Mouse (Mus musculus): ENCODE data around the gene Mtss1l. TPM values are rescaled to one million over a fixed set of nuclear protein-coding genes. Genes with fewer than 3 reads are reported as not detected.

The Mtss1l gene
- polyA plus RNA-seq, 1 experiment from 2014 or later, result 14.2 TPM

DNA sequence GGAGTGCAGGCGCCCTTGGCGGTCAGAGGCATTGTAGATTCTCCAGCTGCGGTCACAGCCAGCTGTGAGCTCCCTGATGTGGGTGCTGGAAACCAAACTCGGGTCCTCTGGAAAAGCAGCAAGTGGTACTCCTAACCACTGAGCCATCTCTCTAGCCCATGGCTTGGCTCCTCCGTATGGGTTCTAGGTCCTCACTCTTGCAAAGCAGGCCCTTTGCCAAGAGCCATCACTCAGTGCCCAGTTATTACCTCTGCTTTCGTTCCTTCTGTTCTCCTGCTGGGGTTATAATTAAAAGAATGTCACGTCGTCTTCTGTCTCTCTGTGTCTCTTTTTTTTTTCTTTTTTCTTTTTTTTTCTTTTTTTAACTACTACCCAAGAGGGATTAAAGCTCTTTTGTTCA is 11.8 kb downstream of the Mtss1l start:
- no peaks in the 10 kb centered on the region for H3K9me3 ChIP-seq (ENCODE audit: control insufficient read depth, low read depth, low read length)
- H3K4me1 ChIP-seq (ENCODE audit: control insufficient read depth, insufficient read depth, low read length), result no peaks in the 10 kb centered on the region
- no peak for ATAC-seq (ENCODE audit: insufficient number of reproducible peaks, insufficient read depth, low FRiP score, low read depth)
- H3K9ac ChIP-seq (replicated peaks; ENCODE audit: low read depth, low read length), result no peak overlapping the region
- no peaks in the 10 kb centered on the region for H3K27me3 ChIP-seq (ENCODE audit: control insufficient read depth, insufficient read depth, low read length)
- no peak overlapping the region for H3K4me3 ChIP-seq (ENCODE audit: low read depth, low read length)
- WGBS, result 93% methylated on average over 8 of the region's 8 CpGs
- no peak overlapping the region for H3K27ac ChIP-seq (ENCODE audit: low read length)
- no peak overlapping the region for H3K4me2 ChIP-seq (replicated peaks; ENCODE audit: low read depth, low read length)
- peaks cover 84% of the 10 kb centered on the region for H3K36me3 ChIP-seq (ENCODE audit: control insufficient read depth, insufficient read depth, low read length)

DNA sequence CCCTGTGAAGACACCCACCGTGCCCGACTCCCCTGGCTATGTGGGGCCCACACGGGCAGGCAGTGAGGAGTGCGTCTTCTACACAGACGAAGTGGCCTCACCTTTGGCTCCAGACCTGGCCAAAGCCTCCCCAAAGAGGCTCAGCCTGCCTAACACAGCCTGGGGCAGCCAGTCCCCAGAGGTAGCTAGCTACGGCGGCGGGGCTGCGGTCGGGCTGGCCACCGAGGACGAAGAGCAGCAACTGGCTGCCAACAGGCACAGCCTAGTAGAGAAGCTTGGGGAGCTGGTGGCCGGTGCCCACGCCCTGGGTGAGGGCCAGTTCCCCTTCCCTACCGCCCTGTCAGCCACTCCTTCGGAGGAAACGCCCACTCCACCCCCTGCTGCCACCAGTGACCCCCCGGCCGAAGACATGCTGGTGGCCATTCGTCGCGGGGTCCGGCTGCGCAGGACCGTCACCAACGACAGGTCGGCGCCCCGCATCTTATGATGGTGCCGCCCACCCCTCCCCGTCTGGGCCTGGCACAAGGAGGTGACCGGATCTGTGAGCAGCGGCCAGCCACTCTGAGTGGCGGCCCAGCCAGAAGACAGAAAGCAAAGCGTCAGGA is 17.4 kb downstream of the Mtss1l start:
- H3K4me2 ChIP-seq (replicated peaks; ENCODE audit: low read depth, low read length), result no peak overlapping the region
- H3K4me3 ChIP-seq (ENCODE audit: low read depth, low read length), result no peak overlapping the region
- H3K36me3 ChIP-seq (ENCODE audit: control insufficient read depth, insufficient read depth, low read length), result peaks cover 55% of the 10 kb centered on the region
- H3K27ac ChIP-seq (ENCODE audit: low read length), result no peak overlapping the region
- 89% methylated on average over 35 of the region's 35 CpGs for WGBS
- no peaks in the 10 kb centered on the region for H3K4me1 ChIP-seq (ENCODE audit: control insufficient read depth, insufficient read depth, low read length)
- no peaks in the 10 kb centered on the region for H3K27me3 ChIP-seq (ENCODE audit: control insufficient read depth, insufficient read depth, low read length)
- no peaks in the 10 kb centered on the region for H3K9me3 ChIP-seq (ENCODE audit: control insufficient read depth, low read depth, low read length)
- H3K9ac ChIP-seq (replicated peaks; ENCODE audit: low read depth, low read length), result no peak overlapping the region
- ATAC-seq (ENCODE audit: insufficient number of reproducible peaks, insufficient read depth, low FRiP score, low read depth), result no peak

GRCm38 (mm10) chr8:110740629-110741175 is 19.4 kb downstream of the Mtss1l start:
- H3K9me3 ChIP-seq (ENCODE audit: control insufficient read depth, low read depth, low read length), result no peaks in the 10 kb centered on the region
- no peaks in the 10 kb centered on the region for H3K27me3 ChIP-seq (ENCODE audit: control insufficient read depth, insufficient read depth, low read length)
- peaks cover 39% of the 10 kb centered on the region for H3K36me3 ChIP-seq (ENCODE audit: control insufficient read depth, insufficient read depth, low read length)
- H3K4me2 ChIP-seq (replicated peaks; ENCODE audit: low read depth, low read length), result no peak overlapping the region
- ATAC-seq (ENCODE audit: insufficient number of reproducible peaks, insufficient read depth, low FRiP score, low read depth), result no peak
- H3K27ac ChIP-seq (ENCODE audit: low read length), result no peak overlapping the region
- no peak overlapping the region for H3K4me3 ChIP-seq (ENCODE audit: low read depth, low read length)
- H3K4me1 ChIP-seq (ENCODE audit: control insufficient read depth, insufficient read depth, low read length), result no peaks in the 10 kb centered on the region
- 91% methylated on average over 5 of the region's 5 CpGs for WGBS
- H3K9ac ChIP-seq (replicated peaks; ENCODE audit: low read depth, low read length), result no peak overlapping the region

- Histone ChIP-seq H3K4me1 (ENCODE audit: control insufficient read depth, insufficient read depth, low read length) (no peaks in the 10 kb centered on the region), H3K36me3 (ENCODE audit: control insufficient read depth, insufficient read depth, low read length) (peaks cover 30% of the 10 kb centered on the region), H3K9me3 (ENCODE audit: control insufficient read depth, low read depth, low read length) (no peaks in the 10 kb centered on the region), H3K27ac (ENCODE audit: low read length) (no peak overlapping the region), H3K4me3 (ENCODE audit: low read depth, low read length) (no peak overlapping the region), H3K27me3 (ENCODE audit: control insufficient read depth, insufficient read depth, low read length) (no peaks in the 10 kb centered on the region), H3K9ac (replicated peaks; ENCODE audit: low read depth, low read length) (no peak overlapping the region), H3K4me2 (replicated peaks; ENCODE audit: low read depth, low read length) (no peak overlapping the region)
- WGBS, result 82% methylated on average over 15 of the region's 15 CpGs
- no peak for ATAC-seq (ENCODE audit: insufficient number of reproducible peaks, insufficient read depth, low FRiP score, low read depth)
Measured at GRCm38 (mm10) chr8:110741816-110742451, 20.7 kb downstream of the Mtss1l start.

- Histone ChIP-seq H3K4me2 (replicated peaks; ENCODE audit: low read depth, low read length) (no peak overlapping the region), H3K9me3 (ENCODE audit: control insufficient read depth, low read depth, low read length) (no peaks in the 10 kb centered on the region), H3K27me3 (ENCODE audit: control insufficient read depth, insufficient read depth, low read length) (no peaks in the 10 kb centered on the region), H3K27ac (ENCODE audit: low read length) (no peak overlapping the region), H3K9ac (replicated peaks; ENCODE audit: low read depth, low read length) (no peak overlapping the region), H3K4me1 (ENCODE audit: control insufficient read depth, insufficient read depth, low read length) (no peaks in the 10 kb centered on the region), H3K36me3 (ENCODE audit: control insufficient read depth, insufficient read depth, low read length) (peaks cover 25% of the 10 kb centered on the region), H3K4me3 (ENCODE audit: low read depth, low read length) (no peak overlapping the region)
- no peak for ATAC-seq (ENCODE audit: insufficient number of reproducible peaks, insufficient read depth, low FRiP score, low read depth)
- WGBS, result 86% methylated on average over 5 of the region's 5 CpGs
Measured at GRCm38 (mm10) chr8:110742452-110742818, 21.2 kb downstream of the Mtss1l start.

DNA sequence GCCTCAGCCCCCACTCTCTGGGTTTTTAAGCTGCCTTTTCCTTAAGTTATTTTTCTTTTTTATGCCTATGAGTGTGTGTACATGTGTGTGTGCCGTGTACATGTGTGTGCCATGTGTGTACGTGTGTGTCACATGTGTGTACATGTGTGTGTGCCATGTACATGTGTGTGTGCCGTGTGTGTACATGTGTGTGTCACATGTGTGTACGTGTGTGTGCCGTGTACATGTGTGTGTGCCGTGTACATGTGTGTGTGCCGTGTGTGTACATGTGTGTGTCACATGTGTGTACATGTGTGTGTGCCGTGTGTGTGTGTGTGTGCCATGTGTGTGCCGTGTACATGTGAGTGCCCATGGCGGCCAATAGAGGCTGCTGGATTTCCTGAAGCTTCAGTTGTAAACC is 23.9 kb downstream of the Mtss1l start:
- H3K4me3 ChIP-seq (ENCODE audit: low read depth, low read length), result no peak overlapping the region
- H3K4me1 ChIP-seq (ENCODE audit: control insufficient read depth, insufficient read depth, low read length), result no peaks in the 10 kb centered on the region
- no peak overlapping the region for H3K9ac ChIP-seq (replicated peaks; ENCODE audit: low read depth, low read length)
- ATAC-seq (ENCODE audit: insufficient number of reproducible peaks, insufficient read depth, low FRiP score, low read depth), result no peak
- H3K4me2 ChIP-seq (replicated peaks; ENCODE audit: low read depth, low read length), result no peak overlapping the region
- no peaks in the 10 kb centered on the region for H3K27me3 ChIP-seq (ENCODE audit: control insufficient read depth, insufficient read depth, low read length)
- no peak overlapping the region for H3K27ac ChIP-seq (ENCODE audit: low read length)
- WGBS, result 94% methylated on average over 10 of the region's 10 CpGs
- H3K9me3 ChIP-seq (ENCODE audit: control insufficient read depth, low read depth, low read length), result no peaks in the 10 kb centered on the region
- no peaks in the 10 kb centered on the region; the same call in 1 of the 2 replicates for H3K36me3 ChIP-seq (ENCODE audit: control insufficient read depth, insufficient read depth, low read length)

GRCm38 (mm10) chr8:110746661-110747060 is 25.4 kb downstream of the Mtss1l start:
- Histone ChIP-seq H3K4me2 (replicated peaks; ENCODE audit: low read depth, low read length) (no peak overlapping the region), H3K27ac (ENCODE audit: low read length) (no peak overlapping the region), H3K36me3 (ENCODE audit: control insufficient read depth, insufficient read depth, low read length) (no peaks in the 10 kb centered on the region), H3K4me3 (ENCODE audit: low read depth, low read length) (no peak overlapping the region), H3K9ac (replicated peaks; ENCODE audit: low read depth, low read length) (no peak overlapping the region), H3K4me1 (ENCODE audit: control insufficient read depth, insufficient read depth, low read length) (no peaks in the 10 kb centered on the region), H3K27me3 (ENCODE audit: control insufficient read depth, insufficient read depth, low read length) (no peaks in the 10 kb centered on the region), H3K9me3 (ENCODE audit: control insufficient read depth, low read depth, low read length) (no peaks in the 10 kb centered on the region)
- 63% methylated on average over 9 of the region's 9 CpGs for WGBS
- ATAC-seq (ENCODE audit: insufficient number of reproducible peaks, insufficient read depth, low FRiP score, low read depth), result no peak

GRCm38 (mm10) chr8:110749500-110750170 is 28.4 kb downstream of the Mtss1l start:
- H3K27me3 ChIP-seq (ENCODE audit: control insufficient read depth, insufficient read depth, low read length), result no peaks in the 10 kb centered on the region
- H3K9ac ChIP-seq (replicated peaks; ENCODE audit: low read depth, low read length), result no peak overlapping the region
- H3K4me3 ChIP-seq (ENCODE audit: low read depth, low read length), result no peak overlapping the region
- H3K27ac ChIP-seq (ENCODE audit: low read length), result no peak overlapping the region
- no peaks in the 10 kb centered on the region for H3K36me3 ChIP-seq (ENCODE audit: control insufficient read depth, insufficient read depth, low read length)
- no peak for ATAC-seq (ENCODE audit: insufficient number of reproducible peaks, insufficient read depth, low FRiP score, low read depth)
- H3K9me3 ChIP-seq (ENCODE audit: control insufficient read depth, low read depth, low read length), result no peaks in the 10 kb centered on the region
- H3K4me1 ChIP-seq (ENCODE audit: control insufficient read depth, insufficient read depth, low read length), result no peaks in the 10 kb centered on the region
- no peak overlapping the region for H3K4me2 ChIP-seq (replicated peaks; ENCODE audit: low read depth, low read length)
- WGBS, result 53% methylated on average over 10 of the region's 10 CpGs

Data from stomach, embryonic 14.5 days (tissue).